Mouse (Mus musculus): ENCODE measurements around the gene Slc5a10.
A peak's percentile ranks its signal among the peaks of the same experiment; 100 is the strongest.

The Slc5a10 gene

GRCm38 (mm10) chr11:61669492-61670490 is 50.8 kb downstream of the Slc5a10 start:
- DNase-seq (ENCODE audit: low spot score in 2 of 2), result no peak

- no peak for DNase-seq (ENCODE audit: low spot score in 2 of 2)
Observed at GRCm38 (mm10) chr11:61667782-61668181, 52.8 kb downstream of the Slc5a10 start.

GRCm38 (mm10) chr11:61667248-61667647 is 53.4 kb downstream of the Slc5a10 start:
- DNase-seq (ENCODE audit: low spot score in 2 of 2), result no peak

- DNase-seq (ENCODE audit: low spot score in 2 of 2), result no peak
Observed at GRCm38 (mm10) chr11:61665991-61666799, 54.4 kb downstream of the Slc5a10 start.

GRCm38 (mm10) chr11:61665401-61665800 is 55.2 kb downstream of the Slc5a10 start:
- DNase-seq (ENCODE audit: low spot score in 2 of 2), result no peak

- DNase-seq (ENCODE audit: low spot score in 2 of 2), result no peak
Observed at GRCm38 (mm10) chr11:61662189-61662588, 58.4 kb downstream of the Slc5a10 start.

- peak in 1 of 2 experiments; percentile 51 for DNase-seq (ENCODE audit: low spot score in 2 of 2)
Observed at GRCm38 (mm10) chr11:61660806-61661392, 59.7 kb downstream of the Slc5a10 start.

- DNase-seq (ENCODE audit: low spot score in 2 of 2), result no peak
Observed at GRCm38 (mm10) chr11:61660001-61660400, 60.6 kb downstream of the Slc5a10 start.

- DNase-seq (ENCODE audit: low spot score in 2 of 2), result no peak
Observed at GRCm38 (mm10) chr11:61659011-61659858, 61.4 kb downstream of the Slc5a10 start.

- no peak for DNase-seq (ENCODE audit: low spot score in 2 of 2)
Observed at GRCm38 (mm10) chr11:61658360-61658922, 62.2 kb downstream of the Slc5a10 start.

GRCm38 (mm10) chr11:61657432-61657831 is 63.2 kb downstream of the Slc5a10 start:
- DNase-seq (ENCODE audit: low spot score in 2 of 2), result peak; percentile 44 to 56

GRCm38 (mm10) chr11:61656148-61656850 is 64.3 kb downstream of the Slc5a10 start:
- DNase-seq (ENCODE audit: low spot score in 2 of 2), result no peak

GRCm38 (mm10) chr11:61655649-61656048 is 65.0 kb downstream of the Slc5a10 start:
- DNase-seq (ENCODE audit: low spot score in 2 of 2), result no peak

- DNase-seq (ENCODE audit: low spot score in 2 of 2), result no peak
Observed at GRCm38 (mm10) chr11:61654786-61655311, 65.8 kb downstream of the Slc5a10 start.

- DNase-seq (ENCODE audit: low spot score in 2 of 2), result no peak
Observed at GRCm38 (mm10) chr11:61653568-61653967, 67.1 kb downstream of the Slc5a10 start.

GRCm38 (mm10) chr11:61652686-61653447 is 67.8 kb downstream of the Slc5a10 start, which contains the start of gene Grap:
Grap (plus strand) TSS chr11:61653265.
- DNase-seq (ENCODE audit: low spot score in 2 of 2), result peak; percentile 82 to 83

- no peak for DNase-seq (ENCODE audit: low spot score in 2 of 2)
Observed at GRCm38 (mm10) chr11:61652216-61652615, 68.4 kb downstream of the Slc5a10 start.

- DNase-seq (ENCODE audit: low spot score in 2 of 2), result no peak
Observed at GRCm38 (mm10) chr11:61650470-61651265, 70.0 kb downstream of the Slc5a10 start.

All from natural killer cell, adult 2 months (primary cell).